Mouse (Mus musculus) left cerebral cortex, postnatal 10 days (tissue): ENCODE results near the gene Mpv17. TPM values are rescaled to one million over a fixed set of nuclear protein-coding genes. Genes with fewer than 3 reads are reported as not detected.

Experiments
- total RNA-seq, 2 experiments: library from RNA; stranded (reverse); gene quantifications; 2 replicates each; pipeline ENCODE4 v1.2.3; 2021

Gene Mpv17
- total RNA-seq, 2 experiments from 2014 or later = 35.7 to 36.2 TPM

Other genes with a start within 250 kb of the Mpv17 start
- 100 to 1,000 TPM in 1 of 2 experiments, 10 to 100 TPM in 1; 98.0 to 102 TPM for gene Ost4, start 246.5 kb downstream of the Mpv17 start, total RNA-seq
- 1 to 10 TPM; 5.1 to 5.5 TPM for gene Emilin1, start 240.8 kb downstream of the Mpv17 start, total RNA-seq
- 1 to 10 TPM; 7.3 to 8.0 TPM for gene Khk, start 232.8 kb downstream of the Mpv17 start, total RNA-seq
- 10 to 100 TPM; 61.1 to 62.5 TPM for gene Cgref1, start 208.7 kb downstream of the Mpv17 start, total RNA-seq
- gene Preb, start 193.9 kb downstream of the Mpv17 start, total RNA-seq = 100 to 1,000 TPM; 116 to 122 TPM
- gene Tcf23, start 185.6 kb downstream of the Mpv17 start, total RNA-seq = under 1 TPM; 0.08 to 0.24 TPM
- gene Atraid, start 105.9 kb downstream of the Mpv17 start, total RNA-seq = 10 to 100 TPM; 72.4 to 77.2 TPM
- gene Slc5a6, start 105.3 kb downstream of the Mpv17 start, total RNA-seq = 10 to 100 TPM; 15.3 to 16.5 TPM
- gene Cad, start 99.5 kb downstream of the Mpv17 start, total RNA-seq = 10 to 100 TPM; 21.5 to 25.4 TPM
- gene Dnajc5g, start 48.0 kb downstream of the Mpv17 start, total RNA-seq = not detected
- 100 to 1,000 TPM; 101 to 118 TPM for gene Slc30a3, start 46.0 kb downstream of the Mpv17 start, total RNA-seq
- gene Trim54, start 37.5 kb downstream of the Mpv17 start, total RNA-seq = under 1 TPM; 0.86 to 0.97 TPM
- 1 to 10 TPM; 1.1 TPM for gene Ucn, start 15.4 kb downstream of the Mpv17 start, total RNA-seq
- gene Gm29609, start 25.7 kb upstream of the Mpv17 start, total RNA-seq = 1 to 10 TPM; 1.6 to 3.9 TPM
- gene Gtf3c2, start 25.9 kb upstream of the Mpv17 start, total RNA-seq = 10 to 100 TPM; 59.8 to 60.6 TPM
- 10 to 100 TPM; 73.4 to 74.6 TPM for gene Snx17, start 39.0 kb upstream of the Mpv17 start, total RNA-seq
- 10 to 100 TPM; 48.2 to 49.7 TPM for gene Eif2b4, start 39.2 kb upstream of the Mpv17 start, total RNA-seq
- 10 to 100 TPM; 25.0 to 26.5 TPM for gene Zfp513, start 48.1 kb upstream of the Mpv17 start, total RNA-seq
- gene Ppm1g, start 66.4 kb upstream of the Mpv17 start, total RNA-seq = 100 to 1,000 TPM; 108 TPM
- gene Nrbp1, start 86.6 kb upstream of the Mpv17 start, total RNA-seq = 10 to 100 TPM; 73.0 to 77.3 TPM
- gene Gm9970, start 87.0 kb upstream of the Mpv17 start, total RNA-seq = not detected
- gene Krtcap3, start 97.4 kb upstream of the Mpv17 start, total RNA-seq = 1 to 10 TPM; 2.4 to 2.6 TPM
- 10 to 100 TPM; 67.7 to 68.2 TPM for gene Ift172, start 136.9 kb upstream of the Mpv17 start, total RNA-seq
- 100 to 1,000 TPM; 165 to 166 TPM for gene Fndc4, start 141.8 kb upstream of the Mpv17 start, total RNA-seq
- gene Gckr, start 143.2 kb upstream of the Mpv17 start, total RNA-seq = under 1 TPM in 1 of 2 experiments, not detected in 1; 0.14 TPM